Mouse (Mus musculus) liver, adult 2 months (tissue): ENCODE data around the gene C2cd5.

Experiments
- CTCF ChIP-seq: fragments of 200-500 bp; IDR thresholded peaks from 2 replicates; pipeline ENCODE4 v1.5.1; 2011; ENCODE audit warnings: low read depth, low read length, control low read depth
- POLR2A ChIP-seq: fragments of 200-500 bp; IDR thresholded peaks from 2 replicates; pipeline ENCODE4 v1.6.1; 2011; ENCODE audit warnings: low read length, control low read depth; ENCODE audit not compliant: insufficient read depth; ENCODE audit errors: extremely low read depth

DNA sequence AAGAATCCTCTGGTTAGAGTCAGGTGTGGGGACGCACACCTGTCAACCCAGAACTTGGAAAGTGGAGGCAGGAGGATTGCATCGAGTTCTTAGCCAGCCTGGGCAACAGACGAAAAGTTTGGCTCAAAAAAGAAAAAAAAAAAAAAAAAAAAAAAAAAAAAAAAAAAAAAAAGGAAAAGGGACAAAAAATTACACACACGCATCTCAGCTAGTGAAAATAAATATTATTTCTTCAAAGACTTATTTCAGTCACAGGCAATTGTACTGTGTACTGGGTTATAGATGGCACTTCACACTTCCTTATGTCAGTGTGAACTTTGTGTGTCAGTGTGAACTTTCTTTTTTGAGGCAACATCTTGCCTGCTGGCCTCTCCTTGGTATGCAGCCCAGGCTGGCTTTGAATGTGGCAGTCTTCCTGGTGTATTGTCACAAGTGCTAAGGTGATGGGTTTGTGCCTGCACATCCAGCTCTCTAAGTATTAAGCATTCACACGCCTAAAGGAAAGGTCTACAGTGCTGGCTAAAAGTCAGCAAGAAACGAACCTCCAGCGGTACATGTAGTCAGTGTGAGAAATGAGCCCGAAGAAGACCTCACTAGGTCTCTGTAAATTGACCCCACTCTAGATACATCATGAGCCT is 656 bp upstream of the C2cd5 start:
- TF ChIP-seq CTCF (no peak), POLR2A (no peak)
